Mouse (Mus musculus) neural tube, embryonic 14.5 days (tissue): ENCODE measurements around the gene Tmem150c. TPM values are rescaled to one million over a fixed set of nuclear protein-coding genes. Genes with fewer than 3 reads are reported as not detected.

ENCODE experiments used
- ATAC-seq: fragments of 200-750 bp; cut with Nextera tagmentation; 2 replicates; pipeline ENCODE4 v1.8.0; 2017; ENCODE audit warnings: low read depth, mild to moderate bottlenecking, moderate TSS enrichment, moderate library complexity
- H3K27ac ChIP-seq: fragments of 300-500 bp; sonication (generic); 2 replicates; pipeline ENCODE4 v1.5.1; 2014; ENCODE audit warnings: low read depth, mild to moderate bottlenecking, control low read depth, low read length, moderate library complexity, mixed read lengths
- H3K27me3 ChIP-seq: fragments of 300-500 bp; sonication (generic); 2 replicates; pipeline ENCODE4 v1.6.1; 2014; ENCODE audit warnings: low read length; ENCODE audit not compliant: control insufficient read depth, insufficient read depth
- H3K36me3 ChIP-seq: fragments of 300-500 bp; sonication (generic); 2 replicates; pipeline ENCODE4 v1.6.1; 2014; ENCODE audit warnings: low read length, mixed read lengths; ENCODE audit not compliant: control insufficient read depth, insufficient read depth
- H3K4me1 ChIP-seq: fragments of 300-500 bp; sonication (generic); 2 replicates; pipeline ENCODE4 v1.6.1; 2014; ENCODE audit warnings: low read length; ENCODE audit not compliant: control insufficient read depth, insufficient read depth
- H3K4me2 ChIP-seq: fragments of 300-500 bp; sonication (generic); 2 replicates; pipeline ENCODE4 v1.6.1; 2014; ENCODE audit warnings: mild to moderate bottlenecking, low read depth, low read length, control low read depth
- H3K4me3 ChIP-seq: fragments of 300-500 bp; sonication (generic); 2 replicates; pipeline ENCODE4 v1.5.1; 2014; ENCODE audit warnings: low read depth, low read length, control low read depth, mixed read lengths
- H3K9ac ChIP-seq: fragments of 300-500 bp; sonication (generic); replicated peaks from 2 replicates; pipeline ENCODE4 v1.6.1; 2014; ENCODE audit warnings: low read depth, mild to moderate bottlenecking, control low read depth, low read length, mixed read lengths
- H3K9me3 ChIP-seq: fragments of 300-500 bp; sonication (generic); 2 replicates; pipeline ENCODE4 v1.6.1; 2016; ENCODE audit warnings: low read length; ENCODE audit not compliant: control insufficient read depth
- WGBS: fragments of 180-500 bp; shearing (Covaris S2); extraction: QIAGEN DNeasy Blood & Tissue Kit; methylation state at CpG from one replicate; pipeline ENCODE4 v1.1.7; 2014; 5-methylcytosine and 5-hydroxymethylcytosine counted together
- polyA plus RNA-seq: library from polyadenylated mRNA; unstranded; fragments of >200 nt; fragmentation: Nextera tagmentation; extraction: Ambion mirVana; gene quantifications from 2 replicates; pipeline ENCODE4 v1.2.1, GENCODE M21; 2014

Tmem150c gene
- polyA plus RNA-seq, 1 experiment from 2014 or later = 22.3 TPM

- no peak for ATAC-seq
- no peaks in the 10 kb centered on the region for H3K36me3 ChIP-seq
- H3K4me1 ChIP-seq = peaks cover 3% of the 10 kb centered on the region; the same call in 1 of the 2 replicates
- no peaks in the 10 kb centered on the region for H3K27me3 ChIP-seq
- H3K27ac ChIP-seq = no peak overlapping the region
- no peak overlapping the region for H3K4me2 ChIP-seq
- no peak overlapping the region for H3K4me3 ChIP-seq
- no peak overlapping the region for H3K9ac ChIP-seq
- 79% methylated on average over 5 of the region's 5 CpGs for WGBS
- H3K9me3 ChIP-seq = no peaks in the 10 kb centered on the region
Measured at GRCm38 (mm10) chr5:100096955-100097354, 62.7 kb downstream of the Tmem150c start.

DNA sequence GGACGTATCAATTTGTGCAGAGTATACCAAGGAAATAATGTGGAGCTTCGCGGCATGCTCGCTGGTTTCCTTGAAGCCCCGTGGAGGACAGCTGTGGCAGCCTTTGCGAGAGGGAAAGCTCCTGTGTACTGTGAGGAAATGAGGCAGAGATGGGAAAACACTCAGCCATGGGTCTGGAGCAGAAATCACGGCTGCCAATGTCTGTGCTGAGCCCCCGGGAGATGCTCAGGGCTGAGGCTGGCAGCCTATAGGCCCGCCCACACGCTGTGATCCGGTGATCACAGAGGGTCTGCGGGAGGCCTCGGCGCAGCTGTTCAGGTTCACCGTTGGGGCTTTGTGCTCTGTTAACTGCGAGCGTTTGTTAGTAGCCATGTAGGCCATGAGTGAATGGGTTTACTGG lies 68.0 kb downstream of the Tmem150c start:
- peak; percentile 87 for ATAC-seq
- WGBS = 6% methylated on average over 17 of the region's 17 CpGs
- H3K9ac ChIP-seq = no peak overlapping the region; the same call in 1 of the 2 replicates
- peak overlapping the region; percentile 26 for H3K4me2 ChIP-seq
- peaks cover 17% of the 10 kb centered on the region for H3K4me1 ChIP-seq
- no peaks in the 10 kb centered on the region for H3K27me3 ChIP-seq
- no peaks in the 10 kb centered on the region for H3K9me3 ChIP-seq
- H3K4me3 ChIP-seq = no peak overlapping the region
- H3K36me3 ChIP-seq = no peaks in the 10 kb centered on the region
- H3K27ac ChIP-seq = peak overlapping the region; percentile 86

DNA sequence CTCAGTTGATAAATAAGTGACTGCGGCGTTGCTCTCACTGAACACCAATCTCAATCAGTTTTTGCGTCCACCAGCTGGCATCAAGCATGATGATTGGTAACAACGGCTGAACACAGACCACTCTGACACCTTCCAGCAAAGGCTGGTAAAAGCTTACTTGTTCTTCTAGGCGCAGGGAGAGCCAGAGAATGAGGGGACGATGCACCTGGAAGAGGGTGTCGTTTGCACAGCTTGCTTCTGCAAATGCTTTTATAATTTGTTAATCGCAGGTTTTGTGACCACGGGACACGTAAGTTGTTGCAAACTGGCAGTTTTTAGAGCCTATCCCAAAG lies 68.4 kb downstream of the Tmem150c start:
- ATAC-seq = peak; percentile 58; the same call in 1 of the 2 replicates
- WGBS = 23% methylated on average over 10 of the region's 10 CpGs

DNA sequence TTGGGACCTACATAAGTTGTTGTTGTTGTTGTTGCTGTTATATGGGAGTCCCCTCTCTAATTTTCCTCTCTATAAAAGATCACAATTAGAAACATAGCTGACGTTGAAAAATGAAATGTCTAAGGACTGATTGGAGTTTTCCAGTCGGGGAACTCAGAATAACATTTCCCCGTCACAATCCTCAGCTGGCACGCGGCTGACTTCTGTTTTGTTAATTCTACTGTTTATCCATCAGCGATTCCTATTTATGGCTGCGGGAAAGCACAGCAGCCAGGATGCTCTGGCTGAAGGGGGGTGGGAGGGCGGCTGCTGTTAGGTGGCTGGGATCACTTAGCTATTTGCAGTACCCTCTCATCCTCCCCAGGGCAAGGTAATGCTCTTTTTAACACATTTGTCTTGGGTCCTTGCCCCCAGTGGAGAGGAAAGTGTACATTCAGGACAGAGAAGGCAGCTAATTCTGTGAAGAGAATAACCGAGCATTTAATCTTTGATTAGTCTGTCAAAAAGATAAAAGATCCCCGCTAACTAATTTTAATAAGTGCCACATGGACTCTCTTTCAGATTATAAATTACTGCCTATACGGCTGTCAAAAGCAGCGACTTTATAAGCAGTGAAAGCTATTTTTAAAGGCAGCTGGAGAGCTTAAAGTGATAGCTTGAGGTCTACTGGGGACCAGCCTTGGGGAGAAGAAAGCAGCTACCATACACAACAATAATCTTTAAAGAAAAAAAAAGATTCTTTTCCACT lies 68.9 kb downstream of the Tmem150c start:
- Histone ChIP-seq H3K36me3 (no peaks in the 10 kb centered on the region), H3K4me1 (peaks cover 17% of the 10 kb centered on the region), H3K27me3 (no peaks in the 10 kb centered on the region), H3K27ac (peak overlapping the region; percentile 86), H3K9me3 (no peaks in the 10 kb centered on the region), H3K4me3 (no peak overlapping the region), H3K9ac (no peak overlapping the region), H3K4me2 (peak overlapping the region; percentile 26)
- 12% methylated on average over 12 of the region's 12 CpGs for WGBS
- ATAC-seq = 0 out of 2 replicates have a peak, but pooled peaks have one; percentile 20

More for the DNA sequence above, 68.4 kb downstream of the Tmem150c start:
- Histone ChIP-seq H3K27ac (peak overlapping the region; percentile 86), H3K4me2 (peak overlapping the region; percentile 26), H3K4me1 (peaks cover 17% of the 10 kb centered on the region), H3K9me3 (no peaks in the 10 kb centered on the region), H3K27me3 (no peaks in the 10 kb centered on the region), H3K9ac (no peak overlapping the region), H3K36me3 (no peaks in the 10 kb centered on the region), H3K4me3 (no peak overlapping the region)

- Histone ChIP-seq H3K27ac (no peak overlapping the region; the same call in 1 of the 2 replicates), H3K4me1 (peaks cover 8% of the 10 kb centered on the region; the same call in 1 of the 2 replicates), H3K9me3 (no peaks in the 10 kb centered on the region), H3K4me3 (no peak overlapping the region), H3K36me3 (no peaks in the 10 kb centered on the region), H3K9ac (no peak overlapping the region), H3K27me3 (no peaks in the 10 kb centered on the region), H3K4me2 (no peak overlapping the region)
- 46% methylated on average over 8 of the region's 8 CpGs for WGBS
- no peak for ATAC-seq
Measured at GRCm38 (mm10) chr5:100085097-100085496, 74.5 kb downstream of the Tmem150c start.

GRCm38 (mm10) chr5:100083953-100084562 lies 75.5 kb downstream of the Tmem150c start:
- H3K4me3 ChIP-seq = no peak overlapping the region
- H3K36me3 ChIP-seq = no peaks in the 10 kb centered on the region
- no peaks in the 10 kb centered on the region for H3K27me3 ChIP-seq
- H3K27ac ChIP-seq = no peak overlapping the region
- 53% methylated on average over 12 of the region's 12 CpGs for WGBS
- H3K9me3 ChIP-seq = no peaks in the 10 kb centered on the region
- H3K9ac ChIP-seq = no peak overlapping the region
- H3K4me1 ChIP-seq = peaks cover 8% of the 10 kb centered on the region; the same call in 1 of the 2 replicates
- ATAC-seq = no peak
- H3K4me2 ChIP-seq = no peak overlapping the region

DNA sequence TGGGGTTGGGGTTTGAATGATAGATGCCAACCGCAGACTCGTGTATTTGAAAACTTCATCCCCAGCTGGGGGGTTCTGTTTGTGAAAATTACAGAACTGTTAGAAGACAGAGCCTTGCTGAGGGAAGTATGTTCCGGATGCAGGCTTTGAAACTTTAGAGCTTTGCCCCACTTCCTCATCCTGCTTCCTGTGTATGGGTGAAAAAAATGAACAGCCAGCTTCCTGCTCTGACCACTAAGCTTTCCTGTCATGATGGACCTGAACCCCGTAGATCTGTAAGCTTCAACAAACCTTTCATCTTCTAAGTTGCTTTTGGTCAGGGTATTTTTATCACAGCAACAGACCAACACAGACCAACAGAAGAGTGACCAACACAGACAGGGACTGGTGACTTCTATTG lies 77.6 kb downstream of the Tmem150c start:
- Histone ChIP-seq H3K27ac (no peak overlapping the region), H3K9me3 (no peaks in the 10 kb centered on the region), H3K4me3 (no peak overlapping the region), H3K27me3 (no peaks in the 10 kb centered on the region), H3K4me2 (no peak overlapping the region), H3K4me1 (peaks cover 8% of the 10 kb centered on the region; the same call in 1 of the 2 replicates), H3K36me3 (no peaks in the 10 kb centered on the region), H3K9ac (no peak overlapping the region)
- ATAC-seq = no peak
- WGBS = 91% methylated on average over 4 of the region's 4 CpGs

- H3K4me3 ChIP-seq = no peak overlapping the region
- H3K9me3 ChIP-seq = no peaks in the 10 kb centered on the region
- 68% methylated on average over 8 of the region's 8 CpGs for whole genome bisulfite sequencing
- no peaks in the 10 kb centered on the region for H3K36me3 ChIP-seq
- no peak overlapping the region for H3K4me2 ChIP-seq
- no peak overlapping the region for H3K27ac ChIP-seq
- 0 out of 2 replicates have a peak, but pooled peaks have one; percentile 36 for ATAC-seq
- H3K4me1 ChIP-seq = peaks cover under 1% of the 10 kb centered on the region; the same call in 1 of the 2 replicates
- H3K9ac ChIP-seq = no peak overlapping the region
- no peaks in the 10 kb centered on the region for H3K27me3 ChIP-seq
Measured at GRCm38 (mm10) chr5:100079931-100080275, 79.7 kb downstream of the Tmem150c start.
